ENCODE assay signal across 16 mouse cellular contexts in genomic region chr9:72580216-72580615, GRCm38 (mm10). TPM values are rescaled to one million over a fixed set of nuclear protein-coding genes. Genes with fewer than 3 reads are reported as not detected.
DNase-seq lines count a peak whose midpoint lies in the region; ATAC-seq lines count a peak whose summit lies in the region.
"Had no signal": no experiment of that assay in that cellular context is flagged by ENCODE, and none has a peak within 500 bp of the region (broad histone marks: within the 10 kb centered on the region; RNA-seq: fewer than 3 reads in every experiment).

No protein-coding gene starts in this region.

- 0 out of 2 replicates have a peak overlapping the region, but pooled peaks have one; percentile 11 for H3K9ac ChIP-seq in heart, embryonic 14.5 days (ENCODE audit: low read length)
- H3K9ac ChIP-seq in liver, embryonic 13.5 days, result no peak overlapping the region
- H3K9ac ChIP-seq in liver, embryonic 11.5 days (ENCODE audit: low read depth, low read length), result no peak overlapping the region
- H3K9ac ChIP-seq: forebrain, embryonic 12.5 days; limb, embryonic 15.5 days; neural tube, embryonic 13.5 days had no signal

- no peak for ATAC-seq in heart, embryonic 14.5 days (ENCODE audit: insufficient number of reproducible peaks, insufficient read depth, low FRiP score, low read depth)
- ATAC-seq in liver, embryonic 13.5 days (ENCODE audit: low read depth), result no peak
- no peak for ATAC-seq in liver, embryonic 11.5 days (replicated peaks; ENCODE audit: low FRiP score)
- ATAC-seq in megakaryocyte progenitor cell, adult 5-6 weeks (replicated peaks; ENCODE audit: poor library complexity), result peak; percentile 92

- peaks cover 0 to 5% of the 10 kb centered on the region in 2 experiments; a peak in 1 of 4 replicates for H3K4me1 ChIP-seq in heart, embryonic 14.5 days (ENCODE audit: control insufficient read depth in 2 of 2, insufficient read depth in 2 of 2, low read length in 2 of 2)
- no peaks in the 10 kb centered on the region for H3K4me1 ChIP-seq in liver, embryonic 13.5 days (replicated peaks)
- no peaks in the 10 kb centered on the region for H3K4me1 ChIP-seq in liver, embryonic 11.5 days (replicated peaks; ENCODE audit: control insufficient read depth, insufficient read depth, low read length)
- H3K4me1 ChIP-seq in embryonic facial prominence, embryonic 10.5 days, result peaks cover 8% of the 10 kb centered on the region
- H3K4me1 ChIP-seq: forebrain, embryonic 12.5 days; neural tube, embryonic 13.5 days had no signal

- no peak overlapping the region for H3K4me3 ChIP-seq in heart, embryonic 14.5 days (ENCODE audit: control insufficient read depth in 1 of 2, insufficient read depth in 1 of 2, low read depth in 1 of 2, low read length in 2 of 2)
- H3K4me3 ChIP-seq in liver, embryonic 13.5 days (replicated peaks), result no peak overlapping the region
- H3K4me3 ChIP-seq in liver, embryonic 11.5 days (ENCODE audit: low read depth, low read length), result no peak overlapping the region
- H3K4me3 ChIP-seq in embryonic facial prominence, embryonic 10.5 days, result no peak overlapping the region
- H3K4me3 ChIP-seq: forebrain, embryonic 12.5 days; limb, embryonic 15.5 days; neural tube, embryonic 13.5 days had no signal

- peak overlapping the region in 1 of 2 experiments; percentile 19; a peak in 1 of 4 replicates for H3K27ac ChIP-seq in heart, embryonic 14.5 days (replicated peaks in 1 of 2; ENCODE audit: control insufficient read depth in 1 of 2, insufficient read depth in 1 of 2, low read depth in 2 of 2, low read length in 2 of 2)
- no peak overlapping the region for H3K27ac ChIP-seq in liver, embryonic 13.5 days
- H3K27ac ChIP-seq in liver, embryonic 11.5 days (ENCODE audit: low read depth, low read length), result no peak overlapping the region
- H3K27ac ChIP-seq in embryonic facial prominence, embryonic 10.5 days (replicated peaks), result no peak overlapping the region
- H3K27ac ChIP-seq: forebrain, embryonic 12.5 days; limb, embryonic 15.5 days; neural tube, embryonic 13.5 days had no signal

- WGBS in heart, embryonic 14.5 days, result 5% methylated on average over 3 of the region's 3 CpGs
- WGBS in liver, embryonic 13.5 days (ENCODE audit: insufficient replicate concordance), result 19% methylated on average over 3 of the region's 3 CpGs
- WGBS in liver, embryonic 11.5 days, result 33% methylated on average over 3 of the region's 3 CpGs
- 15% methylated on average over 3 of the region's 3 CpGs for WGBS in embryonic facial prominence, embryonic 10.5 days

- peaks cover 5% of the 10 kb centered on the region; the same call in 1 of the 2 replicates for H3K36me3 ChIP-seq in heart, embryonic 14.5 days (ENCODE audit: control insufficient read depth, insufficient read depth, low read length)
- H3K36me3 ChIP-seq in liver, embryonic 13.5 days, result 0 out of 2 replicates have a peak, but pooled peaks cover 3% of the 10 kb centered on the region
- H3K36me3 ChIP-seq in liver, embryonic 11.5 days (ENCODE audit: control insufficient read depth, insufficient read depth, low read length), result no peaks in the 10 kb centered on the region
- peaks cover 4% of the 10 kb centered on the region; the same call in 1 of the 2 replicates for H3K36me3 ChIP-seq in embryonic facial prominence, embryonic 10.5 days (replicated peaks)
- H3K36me3 ChIP-seq: forebrain, embryonic 12.5 days had no signal

- H3K27me3 ChIP-seq in heart, embryonic 14.5 days (ENCODE audit: control insufficient read depth, insufficient read depth, low read length), result no peaks in the 10 kb centered on the region
- H3K27me3 ChIP-seq in liver, embryonic 13.5 days, result no peaks in the 10 kb centered on the region
- no peaks in the 10 kb centered on the region for H3K27me3 ChIP-seq in liver, embryonic 11.5 days (replicated peaks; ENCODE audit: control insufficient read depth, insufficient read depth, low read length)
- no peaks in the 10 kb centered on the region for H3K27me3 ChIP-seq in embryonic facial prominence, embryonic 10.5 days (replicated peaks; ENCODE audit: low read depth, poor library complexity, severe bottlenecking)
- H3K27me3 ChIP-seq: forebrain, embryonic 12.5 days; limb, embryonic 15.5 days; neural tube, embryonic 13.5 days had no signal

- H3K4me2 ChIP-seq in heart, embryonic 14.5 days (ENCODE audit: low read length), result no peak overlapping the region
- H3K4me2 ChIP-seq in liver, embryonic 13.5 days, result no peak overlapping the region
- H3K4me2 ChIP-seq in liver, embryonic 11.5 days, result no peak overlapping the region
- H3K4me2 ChIP-seq: forebrain, embryonic 12.5 days; limb, embryonic 15.5 days; neural tube, embryonic 13.5 days had no signal

- no peak for DNase-seq in heart, adult 11 months
- DNase-seq in liver, embryonic 13.5 days, result peak; percentile 3
- DNase-seq in liver, embryonic 11.5 days (ENCODE audit: low spot score), result no peak
- peak; percentile 27 for DNase-seq in embryonic facial prominence, embryonic 10.5 days (ENCODE audit: low spot score)
- no peak for DNase-seq in right cerebral cortex, adult 18-20 months
- DNase-seq in left cerebral cortex, adult 11 months (ENCODE audit: low spot score), result no peak
- DNase-seq: adrenal gland, postnatal 14 days; cerebellum, adult 11 months; heart, postnatal 10 days; lung, postnatal 14 days; right cerebral cortex, postnatal 14 days had no signal

- H3K9me3 ChIP-seq in heart, embryonic 14.5 days (ENCODE audit: control insufficient read depth, low read length), result no peaks in the 10 kb centered on the region
- H3K9me3 ChIP-seq in liver, embryonic 13.5 days (replicated peaks), result no peaks in the 10 kb centered on the region
- H3K9me3 ChIP-seq in liver, embryonic 11.5 days (ENCODE audit: control insufficient read depth, low read length), result no peaks in the 10 kb centered on the region
- H3K9me3 ChIP-seq in embryonic facial prominence, embryonic 10.5 days, result no peaks in the 10 kb centered on the region
- H3K9me3 ChIP-seq: forebrain, embryonic 12.5 days; limb, embryonic 15.5 days; neural tube, embryonic 13.5 days had no signal

RNA-seq across cellular contexts. Expression of gene Rfx7, which starts 48.2 kb away (rescaled TPM):
- 10.7 TPM in 2 replicates for polyA plus RNA-seq in heart, embryonic 14.5 days (2014; fragmentation: Nextera tagmentation; extraction: Ambion mirVana)
- polyA plus RNA-seq in liver, embryonic 13.5 days (2015; fragmentation: Nextera tagmentation; extraction: Ambion mirVana), result 2.6 and 3.3 TPM in 2 replicates
- polyA plus RNA-seq in liver, embryonic 11.5 days (2014; fragmentation: Nextera tagmentation; extraction: Ambion mirVana), result 12.0 and 12.5 TPM in 2 replicates
- 14.3 and 16.7 TPM in 2 replicates for polyA plus RNA-seq in embryonic facial prominence, embryonic 10.5 days (2016; fragmentation: Nextera tagmentation; extraction: Ambion mirVana)
- total RNA-seq in megakaryocyte progenitor cell, adult 5-6 weeks (2015), result 93.5 and 101 TPM in 2 replicates
- 21.9 and 23.9 TPM in 2 replicates for total RNA-seq in megakaryocyte progenitor cell, adult 5-6 weeks (2017)

Comparison
In these comparisons a context has a peak if more than half of its experiments do, and no peak if none do; other contexts are left out.
1. DNase-seq: peak in liver, embryonic 13.5 days (single experiment) and embryonic facial prominence, embryonic 10.5 days (single experiment); none in heart, adult 11 months (single experiment), liver, embryonic 11.5 days (single experiment), right cerebral cortex, adult 18-20 months (single experiment) and left cerebral cortex, adult 11 months (single experiment).